Mouse (Mus musculus) neural tube, embryonic 15.5 days (tissue): Measurements from ENCODE around the gene G530012D18Rik. TPM values are rescaled to one million over a fixed set of nuclear protein-coding genes. Genes with fewer than 3 reads are reported as not detected.

ENCODE experiments used
- polyA plus RNA-seq: library from polyadenylated mRNA; unstranded; fragments of >200 nt; fragmentation: Nextera tagmentation; extraction: Ambion mirVana; gene quantifications from 2 replicates; pipeline ENCODE4 v1.2.1, GENCODE M21; 2015

G530012D18Rik gene
- polyA plus RNA-seq, 1 experiment from 2014 or later: not detected

Other genes starting within 250 kb of the G530012D18Rik start
- gene Sp110, start 23.1 kb downstream of the G530012D18Rik start, polyA plus RNA-seq: 0.52 and 11.7 TPM in 2 replicates
- 0.44 and 2.5 TPM in 2 replicates for gene Sp140, start 24.7 kb downstream of the G530012D18Rik start, polyA plus RNA-seq
- 0.88 and 6.5 TPM in 2 replicates for gene Sp100, start 74.3 kb downstream of the G530012D18Rik start, polyA plus RNA-seq
- 0.45 and 2.0 TPM in 2 replicates for gene A630001G21Rik, start 203.0 kb downstream of the G530012D18Rik start, polyA plus RNA-seq
- 42.8 and 45.3 TPM in 2 replicates for gene Cab39, start 217.8 kb downstream of the G530012D18Rik start, polyA plus RNA-seq